Mouse (Mus musculus): ENCODE results near the gene Igfbpl1. TPM values are rescaled to one million over a fixed set of nuclear protein-coding genes. Genes with fewer than 3 reads are reported as not detected.
A peak's percentile ranks its signal among the peaks of the same experiment; 100 is the strongest.

Igfbpl1 gene
- polyA plus RNA-seq, 1 experiment from 2014 or later, result 63.2 TPM

- WGBS, result 1% methylated on average over 14 of the region's 18 CpGs
- H3K9ac ChIP-seq, result no peak overlapping the region; the same call in 1 of the 2 replicates
- H3K27me3 ChIP-seq (replicated peaks), result peaks cover 8% of the 10 kb centered on the region; the same call in 1 of the 2 replicates
- no peaks in the 10 kb centered on the region for H3K9me3 ChIP-seq
- H3K4me1 ChIP-seq, result peaks cover 47% of the 10 kb centered on the region
- peak overlapping the region; percentile 47 for H3K4me2 ChIP-seq (replicated peaks)
- no peak overlapping the region for H3K27ac ChIP-seq
- ATAC-seq (ENCODE audit: low FRiP score, low read depth), result peak; percentile 61; the same call in 1 of the 2 replicates
- no peaks in the 10 kb centered on the region for H3K36me3 ChIP-seq
- 0 out of 2 replicates have a peak overlapping the region, but pooled peaks have one; percentile 1 for H3K4me3 ChIP-seq
These were observed 61.0 kb downstream of the Igfbpl1 start for GRCm38 (mm10) chr4:45765565-45766201.

GRCm38 (mm10) chr4:45765121-45765564 is 61.6 kb downstream of the Igfbpl1 start:
- Histone ChIP-seq H3K4me3 (0 out of 2 replicates have a peak overlapping the region, but pooled peaks have one; percentile 1), H3K27ac (no peak overlapping the region), H3K9me3 (no peaks in the 10 kb centered on the region), H3K27me3 (replicated peaks) (peaks cover 8% of the 10 kb centered on the region; the same call in 1 of the 2 replicates), H3K36me3 (no peaks in the 10 kb centered on the region), H3K4me2 (replicated peaks) (peak overlapping the region; percentile 47), H3K4me1 (peaks cover 41% of the 10 kb centered on the region), H3K9ac (no peak overlapping the region; the same call in 1 of the 2 replicates)
- ATAC-seq (ENCODE audit: low FRiP score, low read depth), result no peak
- WGBS, result 2% methylated on average over 16 of the region's 16 CpGs

- ATAC-seq (ENCODE audit: low FRiP score, low read depth), result no peak
- no peak overlapping the region for H3K4me3 ChIP-seq
- H3K27me3 ChIP-seq (replicated peaks), result peaks cover 8% of the 10 kb centered on the region; the same call in 1 of the 2 replicates
- no peak overlapping the region for H3K27ac ChIP-seq
- H3K4me2 ChIP-seq (replicated peaks), result peak overlapping the region; percentile 43
- no peaks in the 10 kb centered on the region for H3K9me3 ChIP-seq
- no peak overlapping the region for H3K9ac ChIP-seq
- H3K4me1 ChIP-seq, result peaks cover 37% of the 10 kb centered on the region
- WGBS, result 11% methylated on average over 10 of the region's 10 CpGs
- H3K36me3 ChIP-seq, result no peaks in the 10 kb centered on the region
These were observed 62.6 kb downstream of the Igfbpl1 start for GRCm38 (mm10) chr4:45764141-45764494.

GRCm38 (mm10) chr4:45763288-45764140 is 63.2 kb downstream of the Igfbpl1 start:
- no peaks in the 10 kb centered on the region for H3K9me3 ChIP-seq
- peaks cover 40% of the 10 kb centered on the region for H3K4me1 ChIP-seq
- peak; percentile 41 for ATAC-seq (ENCODE audit: low FRiP score, low read depth)
- no peak overlapping the region for H3K9ac ChIP-seq
- H3K27me3 ChIP-seq (replicated peaks), result peaks cover 3% of the 10 kb centered on the region; the same call in 1 of the 2 replicates
- no peaks in the 10 kb centered on the region for H3K36me3 ChIP-seq
- peak overlapping the region; percentile 43 for H3K4me2 ChIP-seq (replicated peaks)
- no peak overlapping the region for H3K4me3 ChIP-seq
- peak overlapping the region; percentile 51 for H3K27ac ChIP-seq
- WGBS, result 6% methylated on average over 18 of the region's 18 CpGs

- Histone ChIP-seq H3K27me3 (replicated peaks) (no peaks in the 10 kb centered on the region; the same call in 1 of the 2 replicates), H3K4me2 (replicated peaks) (no peak overlapping the region), H3K36me3 (no peaks in the 10 kb centered on the region), H3K27ac (no peak overlapping the region), H3K9me3 (no peaks in the 10 kb centered on the region), H3K4me1 (peaks cover 49% of the 10 kb centered on the region), H3K9ac (no peak overlapping the region), H3K4me3 (no peak overlapping the region)
- WGBS, result 88% methylated on average over 4 of the region's 4 CpGs
- ATAC-seq (ENCODE audit: low FRiP score, low read depth), result no peak
These were observed 64.1 kb downstream of the Igfbpl1 start for GRCm38 (mm10) chr4:45762600-45762999.

Other genes starting within 250 kb of the Igfbpl1 start
- 11.0 and 11.4 TPM in 2 replicates for gene Aldh1b1, start 27.9 kb downstream of the Igfbpl1 start, polyA plus RNA-seq (2016; fragmentation: Nextera tagmentation; extraction: Ambion mirVana)
- gene Stra6l, start 21.7 kb upstream of the Igfbpl1 start, polyA plus RNA-seq (2016; fragmentation: Nextera tagmentation; extraction: Ambion mirVana), result 7.3 and 7.8 TPM in 2 replicates
- 0.05 TPM in 1 of 2 replicates, not detected in the other for gene Ccdc180, start 63.4 kb upstream of the Igfbpl1 start, polyA plus RNA-seq (2016; fragmentation: Nextera tagmentation; extraction: Ambion mirVana)
- gene Tdrd7, start 138.4 kb upstream of the Igfbpl1 start, polyA plus RNA-seq (2016; fragmentation: Nextera tagmentation; extraction: Ambion mirVana), result 18.6 and 19.6 TPM in 2 replicates
- 4.5 and 5.3 TPM in 2 replicates for gene Tmod1, start 212.0 kb upstream of the Igfbpl1 start, polyA plus RNA-seq (2016; fragmentation: Nextera tagmentation; extraction: Ambion mirVana)

Data from neural tube, embryonic 12.5 days (tissue).